Mouse (Mus musculus) midbrain, embryonic 11.5 days (tissue): ENCODE data around the gene Lifr. TPM values are rescaled to one million over a fixed set of nuclear protein-coding genes. Genes with fewer than 3 reads are reported as not detected.
A peak's percentile ranks its signal among the peaks of the same experiment; 100 is the strongest.

Source experiments
- ATAC-seq: fragments of 200-750 bp; cut with Nextera tagmentation; 2 replicates; pipeline ENCODE4 v1.8.0; 2017; ENCODE audit warnings: moderate TSS enrichment, moderate library complexity; ENCODE audit not compliant: low FRiP score
- DNase-seq: peaks from one replicate; pipeline ENCODE4 v3.0.0; 2015; ENCODE audit warnings: low spot score; ENCODE audit errors: missing footprints
- H3K27ac ChIP-seq: fragments of 300-500 bp; sonication (generic); 2 replicates; pipeline ENCODE4 v1.5.1; 2014; ENCODE audit warnings: low read depth, low read length
- H3K27me3 ChIP-seq: fragments of 300-500 bp; sonication (generic); 2 replicates; pipeline ENCODE4 v1.6.1; 2014; ENCODE audit warnings: mild to moderate bottlenecking, low read length, moderate library complexity, mixed read lengths; ENCODE audit not compliant: control insufficient read depth, insufficient read depth
- H3K36me3 ChIP-seq: fragments of 300-500 bp; sonication (generic); 2 replicates; pipeline ENCODE4 v1.6.1; 2014; ENCODE audit warnings: mild to moderate bottlenecking, low read length, moderate library complexity, mixed read lengths; ENCODE audit not compliant: control insufficient read depth, insufficient read depth
- H3K4me1 ChIP-seq: fragments of 300-500 bp; sonication (generic); 2 replicates; pipeline ENCODE4 v1.6.1; 2014; ENCODE audit warnings: low read length; ENCODE audit not compliant: control insufficient read depth, insufficient read depth
- H3K4me2 ChIP-seq: fragments of 300-500 bp; sonication (generic); 2 replicates; pipeline ENCODE4 v1.6.1; 2014; ENCODE audit warnings: mild to moderate bottlenecking, moderate library complexity
- H3K4me3 ChIP-seq: fragments of 300-500 bp; sonication (generic); 2 replicates; pipeline ENCODE4 v1.5.1; 2014; ENCODE audit warnings: low read depth, low read length
- H3K9ac ChIP-seq: fragments of 300-500 bp; sonication (generic); 2 replicates; pipeline ENCODE4 v1.6.1; 2014; ENCODE audit warnings: low read length
- H3K9me3 ChIP-seq: fragments of 300-500 bp; sonication (generic); 2 replicates; pipeline ENCODE4 v1.6.1; 2016; ENCODE audit warnings: low read length; ENCODE audit not compliant: control insufficient read depth
- WGBS: fragments of 180-500 bp; shearing (Covaris S2); extraction: QIAGEN DNeasy Blood & Tissue Kit; methylation state at CpG from one replicate; pipeline ENCODE4 v1.1.7; 2014; 5-methylcytosine and 5-hydroxymethylcytosine counted together
- polyA plus RNA-seq: library from polyadenylated mRNA; unstranded; fragments of >200 nt; fragmentation: Nextera tagmentation; extraction: Ambion mirVana; gene quantifications from 2 replicates; pipeline ENCODE4 v1.2.1, GENCODE M21; 2014

Lifr gene
- 16.5 and 17.5 TPM in 2 replicates for polyA plus RNA-seq

- peak; percentile 74 for DNase-seq
- H3K4me2 ChIP-seq, result no peak within 1 kb of the TSS
- H3K4me1 ChIP-seq, result peaks cover under 1% of the 10 kb centered on the region; the same call in 1 of the 2 replicates
- H3K36me3 ChIP-seq, result no peaks in the 10 kb centered on the region
- ATAC-seq, result no peak
- H3K27me3 ChIP-seq, result peaks cover 14% of the 10 kb centered on the region; the same call in 1 of the 2 replicates
- no peak within 1 kb of the TSS for H3K27ac ChIP-seq
- H3K9me3 ChIP-seq, result no peaks in the 10 kb centered on the region
- no peak within 1 kb of the TSS for H3K4me3 ChIP-seq
- no peak within 1 kb of the TSS for H3K9ac ChIP-seq
- 66% methylated on average over 8 of the region's 8 CpGs for WGBS
Measured at GRCm38 (mm10) chr15:7090211-7090765, at the start of gene Lifr. TSS of gene Lifr (plus strand) at chr15:7090614.

DNA sequence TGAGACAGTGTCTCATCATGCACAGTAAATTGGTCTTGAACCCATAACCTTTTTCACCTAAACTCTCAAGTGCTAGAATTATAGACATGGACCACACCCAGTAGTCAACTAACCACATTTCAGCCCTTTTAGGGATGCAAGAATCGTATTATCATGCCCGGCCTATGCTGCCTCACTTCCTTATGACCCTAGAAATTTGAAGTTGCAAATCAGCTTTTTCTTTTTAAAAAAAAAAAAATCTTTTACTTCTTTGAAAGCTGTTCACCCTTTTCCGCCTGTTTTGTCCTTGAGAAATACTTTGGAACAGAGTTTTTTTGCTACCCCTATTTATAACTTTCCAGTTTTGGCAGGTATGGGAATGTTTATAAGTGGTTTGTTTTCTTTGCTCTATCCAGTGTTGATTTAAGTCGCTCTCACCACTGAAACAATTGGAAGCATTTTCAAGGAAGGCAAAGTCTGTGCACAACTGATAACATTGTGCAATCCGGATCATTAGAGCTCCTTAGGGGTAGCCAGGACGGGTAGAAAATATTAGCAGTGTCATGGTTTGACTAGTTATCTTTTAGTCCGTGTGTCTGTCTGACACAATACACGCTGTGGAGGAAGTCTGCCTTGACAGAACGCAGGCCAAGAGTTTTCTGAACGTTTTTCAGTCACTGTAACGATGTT, 46.2 kb upstream of the Lifr start:
- Histone ChIP-seq H3K36me3 (no peaks in the 10 kb centered on the region), H3K27ac (no peak overlapping the region), H3K4me3 (no peak overlapping the region), H3K27me3 (no peaks in the 10 kb centered on the region), H3K9me3 (no peaks in the 10 kb centered on the region), H3K9ac (no peak overlapping the region), H3K4me2 (no peak overlapping the region), H3K4me1 (no peaks in the 10 kb centered on the region)
- DNase-seq (peak; percentile 70), ATAC-seq (no peak)
- whole genome bisulfite sequencing, result 82% methylated on average over 11 of the region's 11 CpGs

- Histone ChIP-seq H3K4me3 (no peak overlapping the region), H3K4me2 (no peak overlapping the region), H3K9ac (no peak overlapping the region), H3K4me1 (no peaks in the 10 kb centered on the region), H3K36me3 (no peaks in the 10 kb centered on the region), H3K27ac (no peak overlapping the region), H3K9me3 (no peaks in the 10 kb centered on the region), H3K27me3 (no peaks in the 10 kb centered on the region)
- 82% methylated on average over 4 of the region's 4 CpGs for WGBS
- no peak for DNase-seq
- ATAC-seq, result no peak
Measured at GRCm38 (mm10) chr15:7045056-7045455, 45.4 kb upstream of the Lifr start.

DNA sequence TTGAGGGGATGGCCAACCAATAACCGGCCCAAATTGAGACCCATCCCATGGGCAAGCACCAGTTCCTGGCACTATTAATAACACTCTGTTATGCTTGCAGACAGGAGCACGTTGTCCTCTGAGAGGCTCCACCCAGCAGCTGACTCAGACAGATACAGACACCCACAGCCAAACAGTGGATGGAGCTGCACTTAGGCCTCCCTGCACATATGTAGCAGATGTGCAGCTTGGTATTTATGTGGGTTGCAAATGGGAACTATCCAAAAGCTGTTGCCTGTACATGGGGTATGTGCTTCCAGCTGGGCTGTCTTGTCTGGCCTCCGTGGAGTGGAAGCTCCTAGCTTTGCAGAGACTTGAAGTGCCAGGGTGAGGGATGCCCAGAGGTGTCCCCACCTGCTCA, 42.5 kb upstream of the Lifr start:
- Histone ChIP-seq H3K4me1 (no peaks in the 10 kb centered on the region), H3K4me3 (no peak overlapping the region), H3K36me3 (no peaks in the 10 kb centered on the region), H3K9ac (no peak overlapping the region), H3K27me3 (no peaks in the 10 kb centered on the region), H3K27ac (no peak overlapping the region), H3K9me3 (no peaks in the 10 kb centered on the region), H3K4me2 (no peak overlapping the region)
- no peak for ATAC-seq
- WGBS, result 82% methylated on average over 3 of the region's 3 CpGs
- no peak for DNase-seq

DNA sequence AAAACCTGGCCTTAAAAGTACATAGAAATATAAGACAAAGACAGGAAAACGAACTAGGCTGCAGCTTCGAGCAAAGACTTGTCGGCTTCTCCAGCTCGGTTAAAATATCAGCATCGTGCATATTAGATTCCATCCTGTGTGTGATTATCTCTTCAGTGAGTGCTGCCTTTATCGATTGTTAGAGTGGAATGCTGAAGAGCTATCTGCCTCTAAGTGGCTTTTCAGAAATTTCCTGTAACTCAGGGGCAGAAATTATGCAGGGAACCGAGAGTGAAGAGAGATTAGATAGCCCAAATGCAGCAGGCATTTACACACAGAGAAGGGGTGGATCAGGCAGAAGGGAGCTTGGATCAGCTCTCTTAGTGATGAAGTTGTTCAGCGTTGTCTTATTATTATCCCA, 41.5 kb upstream of the Lifr start:
- Histone ChIP-seq H3K4me3 (no peak overlapping the region), H3K4me1 (no peaks in the 10 kb centered on the region), H3K27ac (no peak overlapping the region), H3K9ac (no peak overlapping the region), H3K36me3 (no peaks in the 10 kb centered on the region), H3K9me3 (no peaks in the 10 kb centered on the region), H3K4me2 (no peak overlapping the region), H3K27me3 (no peaks in the 10 kb centered on the region)
- ATAC-seq (no peak), DNase-seq (no peak)
- 80% methylated on average over 8 of the region's 8 CpGs for WGBS

DNA sequence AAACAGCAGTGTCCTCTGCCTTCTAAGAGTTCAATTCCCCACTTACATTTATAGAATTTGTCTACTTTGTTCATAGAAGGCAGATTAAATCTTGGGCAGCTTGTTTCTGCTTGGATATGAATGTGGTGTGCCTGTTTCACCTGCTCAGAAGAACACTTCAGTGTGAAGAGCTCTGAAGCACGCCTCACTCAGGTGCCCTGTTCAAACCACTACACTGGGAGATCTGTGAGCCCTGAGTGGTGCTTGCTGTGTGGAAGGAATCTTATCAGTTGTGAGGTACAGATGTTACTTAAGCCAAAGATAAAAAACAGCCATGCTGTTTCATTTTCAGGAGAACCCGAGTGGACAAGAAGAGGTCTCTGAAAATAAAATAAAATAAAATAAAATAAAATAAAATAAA, 38.7 kb upstream of the Lifr start:
- no peak overlapping the region for H3K27ac ChIP-seq
- H3K4me1 ChIP-seq, result no peaks in the 10 kb centered on the region
- H3K9ac ChIP-seq, result no peak overlapping the region
- no peaks in the 10 kb centered on the region for H3K9me3 ChIP-seq
- no peak overlapping the region for H3K4me3 ChIP-seq
- 88% methylated on average over 2 of the region's 2 CpGs for WGBS
- no peaks in the 10 kb centered on the region for H3K27me3 ChIP-seq
- no peaks in the 10 kb centered on the region for H3K36me3 ChIP-seq
- no peak for ATAC-seq
- H3K4me2 ChIP-seq, result no peak overlapping the region
- DNase-seq, result no peak

DNA sequence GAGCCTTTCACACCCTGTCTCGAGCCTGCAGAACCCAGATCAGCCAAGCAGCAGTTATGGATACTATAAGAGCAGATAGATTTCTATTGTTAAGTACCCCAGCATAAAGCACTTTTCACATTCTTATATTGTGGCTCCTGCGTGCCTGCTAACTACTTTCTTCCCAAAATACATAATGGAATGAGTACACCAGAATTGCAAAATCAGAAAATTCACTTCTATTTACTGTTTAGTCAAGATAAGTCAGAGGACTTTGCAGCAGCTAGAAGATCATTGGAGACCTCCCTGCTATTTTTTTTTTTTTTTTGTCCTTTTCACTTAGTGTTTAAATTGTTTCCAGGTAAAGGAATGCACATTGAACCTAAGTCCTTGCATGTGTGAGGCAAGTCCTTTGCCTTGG, 38.3 kb upstream of the Lifr start:
- 87% methylated on average over 2 of the region's 2 CpGs for WGBS
- H3K4me1 ChIP-seq, result no peaks in the 10 kb centered on the region
- no peak for ATAC-seq

DNA sequence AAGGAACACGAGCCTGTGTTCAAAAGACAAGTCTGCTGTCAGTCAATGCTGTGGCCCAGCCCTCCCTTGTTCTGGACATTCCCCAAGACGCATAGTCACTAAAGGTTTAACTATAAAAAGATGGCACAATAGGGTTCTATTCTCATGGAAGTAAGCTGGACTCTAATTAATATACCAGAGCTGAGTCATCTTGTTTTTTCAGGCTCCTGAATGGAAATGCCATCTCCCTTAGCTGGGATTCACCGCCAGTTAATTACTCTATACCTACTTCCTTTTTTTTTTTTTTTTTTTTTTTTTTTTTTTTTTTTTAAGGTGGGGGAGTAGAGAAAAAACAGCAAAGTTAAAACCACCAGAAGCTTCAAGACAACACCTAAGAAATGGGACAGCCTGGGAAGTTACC, 33.6 kb upstream of the Lifr start:
- Histone ChIP-seq H3K9ac (no peak overlapping the region), H3K4me2 (no peak overlapping the region), H3K9me3 (no peaks in the 10 kb centered on the region), H3K4me1 (no peaks in the 10 kb centered on the region), H3K4me3 (no peak overlapping the region), H3K27me3 (no peaks in the 10 kb centered on the region), H3K36me3 (no peaks in the 10 kb centered on the region), H3K27ac (no peak overlapping the region)
- DNase-seq (no peak), ATAC-seq (no peak)
- 56% methylated on average over 3 of the region's 3 CpGs for WGBS

More for the DNA sequence above, 38.3 kb upstream of the Lifr start:
- Histone ChIP-seq H3K36me3 (no peaks in the 10 kb centered on the region), H3K4me2 (no peak overlapping the region), H3K27ac (no peak overlapping the region), H3K9ac (no peak overlapping the region), H3K9me3 (no peaks in the 10 kb centered on the region), H3K27me3 (no peaks in the 10 kb centered on the region), H3K4me3 (no peak overlapping the region)
- no peak for DNase-seq

GRCm38 (mm10) chr15:7060522-7060921, 29.9 kb upstream of the Lifr start:
- no peaks in the 10 kb centered on the region for H3K27me3 ChIP-seq
- WGBS, result 66% methylated on average over 2 of the region's 2 CpGs
- no peak for ATAC-seq

More at GRCm38 (mm10) chr15:7060522-7060921, 29.9 kb upstream of the Lifr start:
- H3K27ac ChIP-seq, result no peak overlapping the region
- no peak overlapping the region for H3K9ac ChIP-seq
- H3K4me2 ChIP-seq, result no peak overlapping the region
- no peaks in the 10 kb centered on the region for H3K36me3 ChIP-seq
- H3K4me1 ChIP-seq, result peaks cover 3% of the 10 kb centered on the region; the same call in 1 of the 2 replicates
- H3K4me3 ChIP-seq, result no peak overlapping the region
- no peak for DNase-seq
- H3K9me3 ChIP-seq, result no peaks in the 10 kb centered on the region
